Mouse (Mus musculus) NIH3T3 (cell line): Measurements from ENCODE around the gene Teddm3.
"Not testable (repeated sequence)": the region's sequence is repeated elsewhere in the genome, so short reads cannot be mapped to it uniquely, and the experiment has no call there.

ENCODE experiments used
- DNase-seq: peaks from one replicate; pipeline ENCODE4 v3.0.0-alpha.2; 2012; ENCODE audit warnings: low read depth

The Teddm3 gene

GRCm38 (mm10) chr16:21153900-21154299, at the start of gene Teddm3:
Gene Teddm3 (minus strand): TSS chr16:21154000.
- not testable (repeated sequence) for DNase-seq

GRCm38 (mm10) chr16:21202731-21203130, 48.9 kb upstream of the Teddm3 start:
- no peak for DNase-seq

GRCm38 (mm10) chr16:21199426-21199825, 45.6 kb upstream of the Teddm3 start:
- no peak for DNase-seq

GRCm38 (mm10) chr16:21198529-21198928, 44.7 kb upstream of the Teddm3 start:
- peak; percentile 37 for DNase-seq

GRCm38 (mm10) chr16:21198006-21198405, 44.2 kb upstream of the Teddm3 start:
- DNase-seq: no peak

- no peak for DNase-seq
Observed at GRCm38 (mm10) chr16:21197542-21197941, 43.7 kb upstream of the Teddm3 start.

GRCm38 (mm10) chr16:21196576-21196975, 42.8 kb upstream of the Teddm3 start:
- DNase-seq: no peak

GRCm38 (mm10) chr16:21195260-21195866, 41.6 kb upstream of the Teddm3 start:
- no peak for DNase-seq

GRCm38 (mm10) chr16:21194182-21194581, 40.4 kb upstream of the Teddm3 start:
- DNase-seq: no peak

GRCm38 (mm10) chr16:21192509-21193354, 38.9 kb upstream of the Teddm3 start:
- DNase-seq: peak; percentile 85

GRCm38 (mm10) chr16:21191569-21191968, 37.8 kb upstream of the Teddm3 start:
- no peak for DNase-seq

- no peak for DNase-seq
Observed at GRCm38 (mm10) chr16:21188345-21188744, 34.5 kb upstream of the Teddm3 start.

- no peak for DNase-seq
Observed at GRCm38 (mm10) chr16:21187568-21187967, 33.8 kb upstream of the Teddm3 start.

- DNase-seq: no peak
Observed at GRCm38 (mm10) chr16:21184697-21185096, 30.9 kb upstream of the Teddm3 start.

GRCm38 (mm10) chr16:21182108-21182507, 28.3 kb upstream of the Teddm3 start:
- DNase-seq: no peak

- no peak for DNase-seq
Observed at GRCm38 (mm10) chr16:21175236-21175635, 21.4 kb upstream of the Teddm3 start.

GRCm38 (mm10) chr16:21168730-21169129, 14.9 kb upstream of the Teddm3 start:
- no peak for DNase-seq

- not testable (repeated sequence) for DNase-seq
Observed at GRCm38 (mm10) chr16:21165343-21166220, 11.8 kb upstream of the Teddm3 start.

- not testable (repeated sequence) for DNase-seq
Observed at GRCm38 (mm10) chr16:21163423-21163822, 9.6 kb upstream of the Teddm3 start.

- not testable (repeated sequence) for DNase-seq
Observed at GRCm38 (mm10) chr16:21159226-21159625, 5.4 kb upstream of the Teddm3 start.

GRCm38 (mm10) chr16:21156261-21156660, 2.5 kb upstream of the Teddm3 start:
- DNase-seq: not testable (repeated sequence)
